Mouse (Mus musculus) ES-E14 (cell line): Measurements from ENCODE around the gene Retreg3.

Experiments
- CHD2 ChIP-seq: IDR thresholded peaks from 2 replicates; pipeline ENCODE4 v1.6.1; 2014; ENCODE audit warnings: mild to moderate bottlenecking, low read depth, low read length, inconsistent platforms
- HCFC1 ChIP-seq: IDR thresholded peaks from 2 replicates; pipeline ENCODE4 v1.6.1; 2012; ENCODE audit warnings: low read length, inconsistent platforms, borderline replicate concordance; ENCODE audit not compliant: insufficient read depth

GRCm38 (mm10) chr11:101131701-101132100, 12.0 kb upstream of the Retreg3 start:
- no peak for TF ChIP-seq HCFC1
- TF ChIP-seq CHD2, result no peak
